Mouse (Mus musculus) right cerebral cortex, postnatal 14 days (tissue): Measurements from ENCODE around the gene Zbp1.

Source experiments
- DNase-seq: peaks from one replicate; pipeline ENCODE4 v3.0.0; 2022

Gene Zbp1

DNA sequence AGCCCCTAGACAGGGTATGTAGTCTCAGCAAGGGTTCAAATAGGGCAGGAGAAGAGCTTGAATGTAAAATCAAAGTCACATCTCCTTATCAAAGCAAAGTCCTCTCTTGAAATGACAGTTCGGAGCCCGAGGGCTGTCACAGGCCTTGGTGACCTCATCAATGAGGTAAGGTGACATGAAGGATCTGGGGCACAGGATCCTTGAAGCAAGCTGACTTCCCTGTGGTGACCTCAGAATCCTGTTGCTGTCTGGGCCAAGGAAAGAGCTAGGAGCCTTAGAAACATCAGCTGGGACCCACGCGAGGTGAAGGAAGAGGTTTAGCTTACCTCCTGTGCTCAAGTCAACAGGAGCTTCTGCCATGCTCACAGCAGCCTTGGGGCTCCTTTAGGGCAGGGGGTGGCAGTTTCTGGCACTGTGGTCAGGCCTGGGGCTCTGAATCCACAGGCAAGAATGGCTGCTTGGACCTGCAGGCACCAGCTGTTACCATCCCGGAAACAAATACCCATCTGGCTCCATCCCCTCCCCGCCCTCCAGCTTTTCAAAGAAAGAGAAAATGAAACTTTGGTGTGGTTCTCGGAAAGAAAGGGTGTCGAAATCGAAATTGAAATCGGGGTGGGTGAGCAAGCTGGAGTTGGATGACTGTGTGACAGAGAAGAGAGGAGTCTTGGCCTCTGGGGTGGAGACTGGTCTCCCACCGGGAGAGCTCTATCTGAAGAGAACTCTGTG lies at the start of gene Zbp1:
Zbp1 (minus strand) TSS at position 508 of the 726 bp plus-strand sequence.
- no peak for DNase-seq

DNA sequence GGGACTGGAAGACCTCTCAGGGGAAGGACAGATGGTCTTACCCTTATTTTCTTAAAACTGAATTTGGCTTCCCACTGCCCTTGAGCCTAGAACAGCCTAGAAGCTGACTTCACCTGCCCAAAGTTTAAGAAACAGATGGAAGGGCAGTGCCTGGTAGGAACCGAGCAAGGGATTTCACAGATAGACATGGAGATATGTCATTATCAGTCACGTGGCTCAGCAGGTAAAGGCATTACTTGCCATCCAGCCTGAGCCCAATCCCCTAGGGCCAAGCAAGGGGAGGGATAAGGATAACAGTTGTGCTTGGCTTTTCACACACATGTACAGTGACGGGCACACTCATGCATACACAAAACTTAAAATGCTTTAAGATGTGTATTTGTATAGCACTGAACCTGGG lies 48.8 kb upstream of the Zbp1 start:
- DNase-seq: no peak

DNA sequence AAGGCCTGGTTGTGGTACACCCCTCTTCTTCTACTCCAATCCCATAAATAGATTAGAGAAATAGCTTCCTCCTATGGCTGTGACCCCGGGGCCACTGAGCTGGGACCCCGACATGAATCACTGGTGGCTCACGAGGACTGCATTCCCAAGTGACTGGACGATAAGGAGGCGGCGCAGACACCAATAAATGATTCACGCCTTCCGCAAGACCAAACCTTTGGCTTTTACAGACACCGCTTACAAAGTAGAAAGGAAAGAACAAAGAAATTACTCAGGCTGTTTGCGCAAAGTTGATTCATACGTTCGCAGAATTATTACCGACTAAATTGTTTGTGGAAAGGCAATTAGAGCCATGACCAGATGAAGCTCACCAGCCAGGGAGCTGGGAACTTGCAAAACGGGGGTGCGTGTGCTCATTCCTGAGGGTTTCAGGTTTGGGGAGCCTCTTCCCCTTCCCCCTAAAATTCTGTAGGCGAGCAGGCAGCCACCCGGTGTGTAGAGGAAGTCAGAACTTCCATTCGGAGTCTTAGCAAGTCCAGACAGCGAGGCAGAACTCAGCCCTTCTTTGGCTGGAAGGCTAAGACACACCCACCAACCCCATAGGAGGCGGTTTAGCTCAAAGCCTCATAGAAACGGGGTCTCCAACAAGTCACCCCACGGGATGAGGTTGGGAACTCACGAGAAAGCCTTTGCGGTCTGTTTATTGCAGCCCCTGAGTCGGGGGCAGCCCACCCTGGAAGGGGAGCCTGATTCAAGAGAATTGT lies 47.8 kb upstream of the Zbp1 start:
- no peak for DNase-seq

DNA sequence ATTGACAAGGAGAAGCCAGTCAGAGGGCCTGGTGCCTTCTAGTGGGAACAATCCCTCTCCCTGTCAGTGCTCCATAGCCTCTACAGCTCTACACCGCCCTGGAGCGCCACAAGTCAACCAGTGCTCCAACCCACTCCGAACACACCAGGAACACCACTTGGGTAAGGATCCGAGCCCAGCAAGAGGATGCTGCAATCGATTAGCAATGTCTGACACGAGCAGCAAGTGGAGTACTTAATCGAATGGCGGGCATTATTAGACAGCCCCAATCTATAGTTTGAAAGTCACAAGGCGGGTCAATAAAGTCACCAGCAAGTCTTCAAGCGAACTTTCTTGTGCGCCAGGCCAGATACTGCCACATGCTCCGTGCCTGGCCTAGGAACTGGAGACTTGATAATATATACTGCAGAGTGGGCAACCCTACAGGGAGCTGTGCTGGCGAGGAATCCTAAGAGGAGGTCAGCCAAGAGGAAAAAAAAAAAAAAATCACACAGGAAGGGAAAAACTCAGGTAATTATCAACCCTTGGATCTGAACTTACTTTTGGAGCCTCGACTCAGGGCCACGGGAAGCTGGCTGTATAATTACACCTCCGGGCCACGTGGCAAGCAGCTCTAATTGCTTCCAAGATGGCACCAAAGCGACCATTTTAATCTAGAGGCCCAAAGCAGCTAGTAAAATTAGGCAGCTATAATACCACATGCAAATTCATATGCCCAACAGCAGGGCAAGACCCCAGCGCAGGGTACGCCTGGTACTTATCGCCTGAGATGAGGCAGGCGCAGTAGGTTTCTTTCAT lies 46.9 kb upstream of the Zbp1 start:
- no peak for DNase-seq

DNA sequence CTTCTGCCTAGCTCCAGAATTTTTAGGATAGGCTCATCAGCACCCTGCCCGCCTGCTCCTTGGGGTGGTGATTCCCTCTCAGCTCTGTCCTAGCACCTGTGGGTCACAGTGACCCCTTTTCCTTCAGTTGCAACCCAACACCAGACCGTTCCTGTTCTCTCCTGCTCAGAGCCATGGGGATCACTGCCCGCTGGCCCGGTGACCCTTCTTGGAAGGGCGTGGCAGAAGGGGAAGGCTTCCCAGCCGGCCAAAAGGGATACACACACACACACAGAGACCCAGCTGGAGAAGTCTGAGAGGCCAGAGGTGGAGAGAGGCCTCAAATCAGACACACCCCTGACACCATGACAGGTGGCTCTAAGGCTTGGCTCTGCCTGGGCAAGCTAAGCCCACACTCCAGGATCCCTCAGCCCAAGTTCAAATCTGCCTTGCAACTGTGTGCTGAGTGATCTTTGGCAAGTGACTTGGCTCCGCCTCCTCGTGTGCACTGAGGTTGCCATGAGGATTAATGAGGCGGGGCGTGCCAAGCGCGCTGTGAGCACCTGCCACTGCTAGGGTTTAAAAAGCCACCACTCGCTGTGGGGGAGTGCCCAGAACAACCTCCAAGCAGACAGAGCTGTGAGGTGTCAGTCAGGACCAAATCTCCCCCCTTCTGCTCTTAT lies 45.9 kb upstream of the Zbp1 start:
- DNase-seq: no peak

DNA sequence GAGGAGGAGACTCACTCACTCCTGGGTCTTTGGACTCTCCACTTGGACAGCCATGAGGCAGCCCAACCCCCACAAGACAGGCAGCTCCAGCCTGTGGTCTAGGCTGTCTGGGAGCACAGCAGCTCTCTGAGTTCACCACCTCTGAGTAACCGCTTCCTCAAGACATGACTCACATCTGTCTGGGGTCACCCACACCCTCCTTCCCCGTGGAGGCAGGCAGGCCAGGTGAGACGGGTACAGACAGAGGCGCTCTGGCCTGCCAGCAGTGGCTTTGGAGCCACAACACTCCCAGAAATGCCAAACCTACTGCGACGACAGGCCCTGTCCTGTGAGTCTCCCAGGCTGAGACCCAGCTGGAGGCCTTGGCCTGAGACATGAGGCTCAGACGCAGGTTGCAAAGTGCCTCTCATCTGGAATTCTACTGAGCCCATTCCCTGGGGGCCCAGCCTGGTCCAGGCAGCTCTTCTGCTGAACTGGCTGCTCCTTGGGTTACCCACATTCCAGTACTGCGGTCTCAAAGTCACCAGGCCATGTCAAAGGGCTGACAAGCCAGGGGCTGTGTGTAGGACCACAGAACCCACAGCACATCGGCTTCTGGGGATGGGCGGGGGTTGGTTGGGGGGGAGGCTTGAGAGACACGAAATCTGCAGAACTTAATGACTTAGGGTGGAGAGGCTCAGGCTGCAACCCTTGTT lies 45.1 kb upstream of the Zbp1 start:
- no peak for DNase-seq

DNA sequence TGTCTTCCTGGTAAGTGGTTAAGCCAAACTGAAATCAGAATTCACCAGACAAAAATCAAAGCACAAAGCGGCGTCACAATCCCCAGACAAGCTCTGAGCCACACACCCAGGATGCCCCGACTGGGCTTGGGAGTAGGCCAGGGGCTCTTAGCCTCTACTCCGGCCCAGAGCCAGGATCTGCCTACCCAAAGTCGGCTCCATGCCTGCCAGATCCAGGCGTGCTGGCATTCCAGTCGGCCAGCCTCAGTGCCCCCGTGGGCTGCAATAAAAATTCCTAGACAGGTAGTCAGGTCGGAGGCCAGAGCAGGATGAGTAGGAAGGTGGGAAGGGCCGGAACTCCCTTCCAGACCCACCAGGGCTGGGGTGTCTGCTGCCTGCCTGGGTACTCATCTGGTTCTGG lies 42.8 kb upstream of the Zbp1 start:
- DNase-seq: no peak

DNA sequence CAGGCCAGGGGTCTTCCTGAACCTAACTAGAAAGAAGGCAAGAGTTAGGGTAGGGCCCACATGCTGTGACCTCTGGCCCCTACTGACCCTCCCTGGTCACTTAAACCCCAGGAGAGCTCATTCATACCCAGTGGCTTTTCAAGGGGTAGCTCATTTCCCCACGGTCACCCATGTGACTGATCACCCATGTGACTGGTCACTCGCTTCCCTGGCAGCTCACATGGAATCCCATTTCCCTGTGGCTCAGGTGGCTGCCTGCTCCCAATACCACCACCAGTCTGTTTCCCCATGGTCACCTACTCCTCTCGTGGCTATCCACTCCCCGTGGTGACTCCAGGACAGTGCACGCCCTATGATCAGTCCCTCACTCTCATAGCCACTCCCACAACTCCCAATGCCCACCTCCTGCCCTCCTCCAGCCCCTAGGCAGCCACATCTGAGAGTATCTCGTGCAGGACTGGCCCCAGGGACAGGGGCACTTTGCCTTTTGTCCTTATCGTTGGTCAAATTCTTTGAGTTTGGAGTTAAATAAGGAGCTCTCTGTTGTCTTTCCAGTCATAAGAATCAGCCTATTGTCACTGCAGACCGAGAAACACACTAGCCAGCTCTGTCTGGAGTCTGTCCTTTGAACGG lies 39.9 kb upstream of the Zbp1 start:
- no peak for DNase-seq

DNA sequence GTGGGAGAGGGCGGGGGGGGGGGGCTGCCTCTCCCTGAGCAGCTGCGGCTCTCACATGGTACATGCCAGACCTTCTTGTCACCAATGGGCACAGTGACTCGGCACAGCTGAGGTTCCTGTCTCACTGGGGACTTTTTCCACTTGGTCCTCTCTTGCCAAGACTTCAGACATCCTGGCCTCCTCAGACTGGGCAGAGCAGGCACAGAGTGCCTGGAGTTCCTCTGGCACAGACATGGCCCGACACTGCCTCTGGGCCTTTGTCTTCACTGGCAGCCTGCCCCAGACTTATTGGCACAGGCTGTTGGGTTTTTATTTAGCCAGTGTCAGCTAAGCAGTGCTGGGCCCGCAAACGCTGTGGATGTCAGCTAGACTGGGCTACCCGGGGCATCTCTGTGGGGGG lies 38.9 kb upstream of the Zbp1 start:
- peak; percentile 73 for DNase-seq

DNA sequence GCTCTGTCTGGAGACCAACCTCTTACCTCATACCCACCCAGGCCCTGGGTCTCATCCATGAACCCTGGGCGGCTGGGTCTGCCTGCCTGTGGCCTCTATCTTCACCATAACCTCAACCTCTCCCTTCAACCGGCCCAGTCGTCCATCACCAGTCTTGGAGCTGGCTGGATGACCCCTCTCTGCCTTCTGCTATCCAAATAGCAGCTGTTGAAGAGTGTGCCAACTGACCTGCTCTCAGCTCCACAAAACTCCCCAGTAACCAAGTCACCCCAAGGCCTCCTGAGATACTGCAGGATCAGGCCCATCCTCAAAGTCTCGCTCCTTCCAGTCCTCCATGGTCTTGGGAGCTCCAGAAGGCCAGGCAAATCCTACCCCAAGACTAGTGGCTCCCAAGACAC lies 37.8 kb upstream of the Zbp1 start:
- no peak for DNase-seq

DNA sequence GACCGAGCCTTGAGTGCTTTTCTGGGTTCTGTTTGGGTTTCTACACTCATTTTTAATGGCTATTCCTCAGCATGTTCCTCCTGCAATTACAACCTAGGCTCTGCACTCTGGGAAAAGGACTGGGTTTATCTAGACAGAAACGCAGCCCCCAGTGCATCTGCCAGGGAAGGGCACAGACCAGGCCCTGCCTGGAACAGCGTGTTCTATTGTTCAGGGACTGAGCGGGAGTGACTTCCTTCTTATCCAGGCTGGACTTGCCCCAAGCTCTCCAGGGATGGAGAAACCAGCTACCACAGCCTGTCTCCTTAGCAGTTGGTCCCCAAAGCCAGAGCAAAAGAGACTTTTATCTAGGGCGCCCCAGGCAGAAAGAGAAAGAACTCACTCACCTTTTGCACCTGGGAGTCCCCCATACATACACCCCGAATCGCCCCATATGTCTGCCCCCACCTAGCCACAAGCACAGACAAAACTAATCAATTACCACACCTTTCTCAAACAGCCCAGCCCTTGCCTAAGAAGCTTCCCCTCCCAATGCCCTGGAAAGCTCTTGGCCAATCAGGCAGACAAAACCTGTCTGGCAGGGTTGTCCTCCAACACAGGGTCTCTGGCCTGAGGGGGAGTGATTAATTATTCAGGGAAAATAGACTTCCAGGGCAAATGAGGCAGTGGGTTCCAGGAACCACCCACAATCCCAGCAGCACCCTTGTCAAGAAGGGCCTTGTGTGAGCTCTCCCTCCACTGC lies 37.3 kb upstream of the Zbp1 start:
- DNase-seq: no peak

DNA sequence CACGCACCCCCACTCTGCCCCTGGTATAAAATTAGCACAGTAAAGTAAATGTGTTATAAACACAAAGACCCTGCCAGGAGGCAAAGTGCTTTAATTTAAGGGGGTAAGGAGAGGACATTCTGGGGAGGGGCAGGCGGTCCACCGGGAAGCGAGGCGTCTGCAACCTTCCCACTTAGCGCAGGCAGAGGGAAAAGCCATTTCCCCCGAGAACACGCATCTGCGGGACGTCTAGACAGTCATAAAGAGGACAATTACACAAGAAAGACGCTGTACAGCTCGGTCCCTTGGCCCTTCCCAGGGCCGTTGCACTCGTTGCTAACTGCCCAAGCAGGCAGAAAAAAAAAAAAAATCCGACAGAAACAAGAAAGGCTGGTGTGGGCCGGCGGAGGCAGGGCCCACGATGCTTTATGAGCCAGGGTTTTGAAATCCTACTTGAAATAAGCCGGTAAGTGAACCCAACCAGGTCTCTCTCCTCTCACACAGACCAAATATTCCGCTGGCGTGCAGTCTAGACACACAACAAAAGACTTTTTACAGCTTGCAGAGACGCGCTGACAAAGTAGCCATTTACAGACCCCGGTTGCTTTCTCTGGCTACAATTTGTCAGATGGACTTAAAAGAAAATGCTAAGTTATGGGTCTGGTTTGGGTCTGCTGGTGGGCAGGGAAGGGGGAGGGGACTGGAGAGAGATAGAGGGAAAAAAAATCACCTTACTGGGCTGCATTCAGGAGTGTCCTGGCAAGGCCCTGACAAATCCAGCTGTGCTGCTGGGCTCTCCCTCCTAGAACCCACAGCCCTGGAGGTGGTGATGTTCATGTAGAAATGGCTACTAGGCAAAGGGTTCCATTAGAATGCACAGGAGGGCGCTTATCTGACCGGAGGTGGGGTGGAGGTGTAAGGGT lies 35.3 kb upstream of the Zbp1 start:
- no peak for DNase-seq

DNA sequence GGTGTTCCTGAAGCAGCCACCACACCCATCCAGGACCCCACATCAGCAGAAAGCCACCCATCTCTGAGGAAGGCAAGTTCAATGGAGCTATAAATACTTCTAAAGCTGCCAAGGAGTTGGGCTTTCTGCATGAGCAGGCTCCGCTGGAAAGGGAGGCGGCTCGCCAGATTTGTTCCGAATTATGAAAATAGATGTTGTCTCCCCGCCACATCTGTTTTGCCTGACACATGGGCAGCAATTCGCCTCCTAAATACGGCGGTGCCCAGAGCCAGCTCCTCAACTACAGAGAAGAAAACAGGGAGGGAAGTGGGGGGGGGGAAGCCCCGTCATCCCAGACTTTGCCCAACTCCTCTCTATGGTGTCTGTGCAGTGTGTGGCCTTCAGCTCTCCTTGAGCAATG lies 33.0 kb upstream of the Zbp1 start:
- DNase-seq: peak; percentile 63

DNA sequence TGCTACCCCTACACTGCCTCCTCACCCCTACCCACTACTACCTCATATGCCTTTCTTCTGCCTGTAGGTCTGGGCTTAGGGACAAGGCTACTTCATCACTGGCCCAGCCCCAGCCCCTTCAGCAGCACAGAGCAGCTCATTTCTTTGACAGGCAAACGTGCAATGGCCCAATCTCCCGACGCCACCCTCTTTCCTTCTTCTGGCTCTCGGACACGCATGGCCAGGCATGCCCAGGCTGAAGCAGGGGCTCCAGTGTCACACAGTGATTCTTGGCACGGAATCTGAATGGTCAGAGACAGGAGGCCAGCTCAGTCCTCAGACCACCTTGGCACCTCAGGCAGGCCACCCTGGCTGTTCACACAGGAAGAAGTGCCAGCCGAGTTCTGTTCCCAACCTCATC lies 32.4 kb upstream of the Zbp1 start:
- no peak for DNase-seq

DNA sequence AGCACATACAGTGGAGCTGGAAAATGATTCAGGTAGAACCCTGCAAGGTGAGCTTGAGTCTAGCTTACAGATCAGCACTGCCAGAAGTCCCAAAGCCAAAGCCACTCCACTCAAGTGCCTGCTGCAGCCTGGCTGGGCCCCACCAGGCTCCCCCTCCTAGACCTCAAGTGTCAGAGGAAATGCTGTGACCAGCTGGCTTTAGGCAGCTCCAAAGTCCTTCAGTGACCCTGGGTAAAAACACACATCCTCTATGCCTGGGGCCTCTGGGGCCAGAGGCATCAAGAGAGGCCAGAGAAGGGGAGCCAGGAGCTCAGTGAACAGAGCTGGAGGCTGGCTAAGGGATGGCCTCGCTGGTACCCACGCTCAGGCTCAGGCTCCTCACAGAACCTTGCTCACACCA lies 31.7 kb upstream of the Zbp1 start:
- DNase-seq: no peak

DNA sequence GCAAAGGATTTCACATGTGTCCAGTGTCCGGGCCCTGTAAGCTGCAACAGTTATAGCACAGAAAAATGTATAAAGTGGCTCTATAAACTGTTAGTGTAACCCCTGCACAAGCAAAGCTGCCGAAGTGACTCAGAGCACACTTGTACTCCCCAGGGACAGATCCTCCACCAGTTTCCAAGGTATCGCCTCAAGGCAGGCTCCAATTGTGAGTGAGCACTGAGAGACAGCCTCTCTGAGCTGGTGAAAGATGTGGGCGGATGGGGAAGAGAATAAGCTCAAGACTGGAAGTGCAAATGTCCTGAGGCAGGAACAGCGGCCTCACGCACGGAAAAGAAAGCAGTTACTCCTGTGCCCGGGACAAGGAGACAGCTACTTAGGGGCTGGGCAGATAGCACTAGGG lies 31.2 kb upstream of the Zbp1 start:
- DNase-seq: no peak

DNA sequence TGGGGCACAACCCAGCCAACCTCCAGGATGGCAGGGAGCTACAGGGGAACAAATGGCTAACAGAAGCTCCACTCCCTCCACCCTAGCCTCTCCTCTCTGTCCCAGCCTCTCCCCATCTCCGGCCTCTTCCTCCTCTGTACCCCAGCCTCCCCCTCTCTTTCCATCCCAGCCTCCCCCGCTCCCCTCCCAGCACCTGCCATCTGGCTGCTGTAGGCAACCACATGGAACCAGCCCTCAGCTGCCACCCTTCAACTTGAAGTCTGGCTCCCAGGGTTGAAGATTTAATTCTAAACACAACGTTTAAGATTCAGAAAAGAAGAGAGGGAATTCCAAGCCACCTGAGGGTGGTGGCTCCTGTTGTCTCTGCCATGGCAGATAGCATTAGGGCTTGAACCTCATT lies 30.7 kb upstream of the Zbp1 start:
- DNase-seq: peak; percentile 40

DNA sequence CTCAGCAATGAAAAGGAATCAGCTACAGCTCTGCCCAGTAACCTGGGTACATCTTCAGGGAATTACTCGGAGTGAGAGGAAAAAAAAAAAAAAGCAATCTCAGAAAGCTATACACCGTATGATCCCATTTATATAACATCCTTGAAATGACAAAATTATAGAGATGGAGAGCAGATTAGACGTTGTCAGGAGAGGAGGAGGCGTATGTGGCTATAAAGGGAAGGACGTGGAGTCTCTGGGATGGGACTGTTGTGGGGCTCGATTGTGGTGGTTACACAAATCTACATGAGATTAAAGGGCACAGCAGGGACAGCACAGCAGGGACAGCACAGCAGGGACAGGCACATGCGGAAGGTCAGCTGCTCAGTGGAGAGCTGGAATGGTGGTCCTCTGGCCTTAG lies 30.1 kb upstream of the Zbp1 start:
- no peak for DNase-seq

DNA sequence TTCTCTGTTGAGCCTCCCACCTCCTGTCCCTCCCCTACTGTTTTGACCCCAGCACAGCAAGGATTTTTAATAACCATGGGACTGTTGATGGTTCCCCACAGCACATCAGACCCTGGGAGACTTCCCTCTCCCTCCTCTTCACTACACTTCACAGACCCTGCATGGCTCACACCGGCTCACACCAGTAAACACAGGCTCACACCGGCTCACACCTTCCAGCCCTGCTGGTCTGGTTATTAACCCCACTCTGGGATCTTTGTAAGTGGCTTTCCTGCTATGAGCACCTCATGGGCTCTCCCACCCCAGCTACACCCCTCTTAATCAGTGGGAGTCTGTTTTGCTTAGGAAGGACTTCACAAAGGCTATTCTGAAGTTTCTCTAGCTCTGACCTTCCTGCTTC lies 29.2 kb upstream of the Zbp1 start:
- DNase-seq: no peak

DNA sequence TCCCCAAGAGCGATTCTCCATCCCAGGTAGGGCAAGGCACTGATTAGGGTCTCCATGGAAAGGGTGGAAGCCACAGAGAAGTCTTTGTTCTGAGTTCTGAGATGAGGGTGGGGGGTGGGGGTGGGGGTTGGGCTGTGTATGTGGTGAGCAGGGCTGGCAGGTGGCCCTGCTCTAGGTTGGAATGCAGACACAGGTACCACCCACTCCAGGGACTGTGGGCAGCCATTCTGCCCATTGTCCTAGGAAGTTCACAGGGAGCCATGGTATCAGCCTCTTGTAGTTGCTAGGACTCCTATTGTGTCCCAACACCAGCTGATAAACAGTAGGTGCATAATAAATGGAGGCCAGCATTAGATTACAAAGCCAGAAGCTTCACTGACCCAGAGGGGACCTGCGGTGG lies 28.5 kb upstream of the Zbp1 start:
- no peak for DNase-seq
